Mouse (Mus musculus) layer of hippocampus, adult 8-10 months (tissue): ENCODE data around the gene C2cd2. TPM values are rescaled to one million over a fixed set of nuclear protein-coding genes. Genes with fewer than 3 reads are reported as not detected.
"Not testable (repeated sequence)": the region's sequence is repeated elsewhere in the genome, so short reads cannot be mapped to it uniquely, and the experiment has no call there.

ENCODE experiments used
- DNase-seq, 2 experiments: peaks; one replicate each; pipeline ENCODE4 v3.0.0; 2022; ENCODE audit warnings: low spot score in 2 of 2
- total RNA-seq, 4 experiments: library from RNA; stranded (reverse); gene quantifications; 2 replicates each; pipeline ENCODE4 v1.2.4; 2022

Gene C2cd2
- 10 to 100 TPM; 11.1 to 14.8 (median 12.2) TPM for total RNA-seq

DNA sequence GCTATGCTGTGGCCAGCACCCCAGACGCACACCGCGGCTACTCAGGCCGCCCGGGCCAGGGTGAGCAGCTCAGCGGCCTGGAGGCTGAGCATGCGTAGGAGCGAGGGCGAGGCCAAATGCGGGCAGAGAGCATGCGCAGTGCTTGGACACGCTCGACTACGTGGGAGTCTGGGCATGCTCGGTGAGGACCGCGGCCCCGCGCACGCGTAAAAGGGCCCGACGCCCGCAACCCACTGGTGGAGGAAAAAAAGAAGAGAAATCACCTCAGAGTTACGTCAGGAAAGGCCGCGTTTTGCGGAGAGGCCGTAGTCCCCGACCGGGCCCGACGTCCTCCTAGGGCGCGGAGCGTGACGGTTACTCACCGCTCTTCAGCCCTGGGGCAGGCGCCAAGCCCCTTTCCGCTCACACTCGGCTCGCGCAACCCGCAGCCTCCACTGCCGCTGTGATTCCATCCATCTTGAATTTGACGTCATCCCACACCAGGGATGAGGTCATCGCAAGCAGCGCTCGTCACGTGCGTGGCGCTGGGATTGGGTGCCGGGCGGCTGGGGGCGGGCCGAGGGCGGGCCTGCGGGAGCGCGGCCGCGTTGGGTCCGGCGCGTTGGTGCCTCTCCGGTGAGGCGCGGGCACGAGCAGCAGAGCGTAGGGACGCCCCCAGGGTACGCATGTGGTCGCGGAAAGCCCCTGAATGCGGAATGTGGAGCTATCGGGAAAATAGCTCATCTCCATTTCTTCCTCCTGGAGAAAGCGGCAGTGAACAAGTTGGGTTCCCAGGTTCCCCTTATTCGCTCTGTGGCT is at the start of gene C2cd2, which contains the start of gene Zbtb21:
C2cd2 (minus strand) TSS at position 448 of the 798 bp plus-strand sequence.
Zbtb21 (minus strand) TSS at position 472 of the 798 bp plus-strand sequence.
- DNase-seq = peak; percentile 96 to 98

DNA sequence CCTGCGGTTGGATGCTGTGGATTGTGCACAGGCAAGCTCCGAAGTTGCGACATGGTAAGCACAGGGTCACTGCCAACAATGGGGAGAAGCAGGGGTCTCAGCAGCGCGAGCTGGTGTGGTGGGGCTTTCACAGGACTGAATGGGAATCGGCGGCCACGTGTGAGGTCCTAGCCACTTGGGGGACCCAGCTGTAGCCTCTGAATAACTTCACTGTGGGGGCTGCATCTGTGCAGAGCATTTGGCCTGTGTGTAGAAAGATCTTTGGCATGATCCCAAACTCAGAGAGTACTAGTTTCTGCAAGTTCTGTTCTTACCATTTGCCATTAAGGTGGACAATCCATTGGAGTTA is 35.0 kb upstream of the C2cd2 start:
- DNase-seq = not testable (repeated sequence)

DNA sequence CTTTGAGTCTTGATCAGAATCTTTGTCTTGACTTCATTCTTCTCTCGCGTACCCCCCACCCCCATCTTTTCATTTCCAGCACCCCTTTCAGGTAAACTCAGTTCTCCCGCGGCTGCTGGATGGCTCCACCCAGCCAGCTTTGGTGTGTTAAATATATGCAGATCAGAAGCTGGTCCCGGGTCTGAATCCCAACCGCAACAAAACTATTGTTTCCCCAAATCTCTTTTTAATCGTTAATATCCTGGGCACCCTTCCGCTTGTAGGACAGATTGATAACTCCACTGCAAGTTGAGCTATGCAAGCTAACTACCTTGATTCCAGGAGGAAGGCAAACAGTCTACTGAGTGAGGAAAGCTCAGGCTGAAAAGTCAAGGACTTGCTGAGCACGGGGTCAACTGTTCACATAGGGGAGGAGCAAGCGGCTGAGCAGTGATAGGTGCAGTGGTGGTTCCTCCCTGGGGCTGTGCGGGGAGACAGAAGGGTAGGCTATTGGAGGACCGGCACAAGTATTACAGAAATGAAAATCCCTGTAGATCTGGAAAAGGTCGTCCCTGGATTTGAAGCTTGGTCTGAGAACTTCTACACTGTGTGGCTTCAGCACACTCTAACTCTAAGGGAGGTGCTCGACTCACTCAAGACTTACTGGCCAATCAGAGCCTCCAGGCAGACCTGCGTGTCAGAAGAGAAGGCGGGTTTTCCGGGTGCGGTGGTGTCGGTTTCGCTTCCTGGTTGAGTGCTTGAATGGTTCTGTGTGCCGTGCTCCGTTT is 34.4 kb upstream of the C2cd2 start, which contains the start of gene B230307C23Rik:
B230307C23Rik (plus strand) TSS at position 700 of the 767 bp plus-strand sequence.
- peak; percentile 85 to 88 for DNase-seq

DNA sequence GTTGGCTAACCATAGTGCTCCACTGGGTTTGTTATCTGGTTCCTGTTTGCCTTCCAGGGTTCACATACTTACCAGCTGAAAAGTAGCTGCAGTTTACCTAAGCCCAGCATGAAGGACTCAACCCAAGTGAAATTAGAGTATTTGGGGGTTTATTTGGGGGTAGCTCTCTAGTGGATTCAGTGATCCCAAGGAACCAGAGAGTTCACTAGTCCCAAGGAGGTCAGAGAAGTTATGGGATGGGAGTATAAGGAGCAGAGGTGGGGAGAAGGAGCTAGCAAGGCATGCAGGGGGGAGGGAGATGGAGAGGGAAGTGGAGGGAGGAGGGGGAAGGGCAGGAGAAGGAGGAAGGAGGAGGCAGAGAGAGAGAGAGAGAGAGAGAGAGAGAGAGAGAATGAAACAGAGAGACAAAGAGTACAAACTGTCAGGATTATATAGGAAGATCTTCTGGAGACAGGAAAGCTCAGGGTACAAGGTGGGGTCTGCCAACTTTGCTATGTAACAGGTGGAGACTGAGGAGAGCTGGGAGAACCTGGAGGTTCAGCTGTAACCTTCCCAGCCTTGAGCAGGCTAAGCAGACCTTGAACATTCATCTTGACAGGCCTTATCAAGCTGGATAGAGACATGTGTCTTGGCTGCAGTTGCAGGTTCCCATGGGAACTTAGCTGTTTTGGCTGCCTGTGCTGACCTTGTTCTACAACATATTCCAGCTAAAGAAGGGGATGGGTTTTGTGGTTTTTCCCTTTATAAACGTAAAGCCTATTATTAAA is 33.6 kb upstream of the C2cd2 start:
- DNase-seq = peak; percentile 8 to 10

DNA sequence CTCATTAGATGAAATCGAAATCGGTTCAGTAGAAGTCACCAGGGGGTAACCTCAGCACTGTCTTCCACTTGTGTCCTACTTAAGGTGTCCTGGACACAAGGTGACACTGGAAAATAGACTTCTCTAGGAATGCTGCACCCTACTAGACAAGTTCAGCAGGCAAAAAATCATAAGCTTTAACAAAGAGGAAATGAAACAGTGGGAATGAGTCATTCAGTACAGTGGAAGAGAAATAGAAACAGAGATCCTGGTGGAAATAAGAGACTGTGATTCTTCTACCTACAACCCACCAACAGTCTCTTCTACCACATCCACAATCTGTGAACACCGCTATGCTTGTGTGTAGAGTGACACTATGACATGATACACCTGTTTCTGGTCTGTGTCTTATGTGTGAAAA is 30.1 kb upstream of the C2cd2 start:
- DNase-seq = not testable (repeated sequence)

DNA sequence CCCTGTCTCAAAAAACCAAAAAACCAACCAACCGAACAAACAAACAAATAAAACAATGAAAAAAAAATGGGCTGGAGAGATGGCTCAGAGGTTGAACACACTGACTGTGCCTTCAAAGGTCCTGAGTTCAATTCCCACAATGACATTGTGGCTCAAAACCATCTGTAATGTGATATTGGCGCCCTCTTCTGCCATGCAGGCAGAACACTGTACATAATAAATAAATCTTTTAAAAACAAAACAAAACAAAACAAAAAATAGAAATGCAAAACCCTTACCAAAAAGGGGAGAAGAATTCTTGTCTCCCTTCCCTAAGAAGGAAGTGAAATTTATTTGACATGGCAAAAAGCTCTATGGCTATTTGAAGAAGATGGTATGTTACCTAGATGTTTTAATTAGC is 29.1 kb upstream of the C2cd2 start:
- no peak for DNase-seq

DNA sequence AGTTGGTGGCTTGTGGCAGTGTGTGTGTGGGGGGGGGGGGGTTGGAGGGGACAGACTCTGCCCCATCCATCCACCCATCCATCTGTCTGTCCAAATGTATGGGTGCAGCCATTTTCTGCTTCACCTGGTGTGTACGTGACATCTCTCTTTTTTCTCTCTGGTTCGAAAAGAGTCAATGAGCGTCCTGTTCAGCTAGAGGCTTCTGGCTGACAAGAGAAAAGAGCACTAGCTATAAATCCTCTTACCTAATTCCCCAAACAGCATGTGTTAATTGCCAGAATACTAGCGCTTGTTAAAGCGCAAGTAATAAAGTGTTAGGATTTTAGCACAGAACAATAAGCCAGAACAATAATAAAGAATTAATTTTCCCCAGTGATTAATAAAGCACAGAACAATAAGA is 22.2 kb upstream of the C2cd2 start:
- no peak for DNase-seq

DNA sequence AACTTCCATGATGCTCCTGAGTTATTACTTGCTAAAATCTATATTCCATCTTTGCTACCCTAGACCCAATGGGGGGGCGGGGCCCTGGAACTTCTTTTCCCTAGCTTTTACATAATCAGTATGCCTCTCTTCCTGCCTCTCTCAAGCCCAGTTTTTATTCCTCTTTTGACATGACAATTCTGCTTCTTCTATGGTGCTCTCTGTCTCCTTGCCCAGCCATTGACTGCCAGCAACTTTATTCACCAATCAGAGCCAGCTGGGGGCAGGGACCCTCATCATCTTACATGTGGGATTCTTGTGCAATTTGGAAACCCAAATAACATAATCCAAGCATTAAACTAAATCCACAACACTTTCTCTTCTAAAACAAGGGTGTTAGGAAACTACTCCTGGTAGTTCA is 19.0 kb upstream of the C2cd2 start:
- no peak for DNase-seq

DNA sequence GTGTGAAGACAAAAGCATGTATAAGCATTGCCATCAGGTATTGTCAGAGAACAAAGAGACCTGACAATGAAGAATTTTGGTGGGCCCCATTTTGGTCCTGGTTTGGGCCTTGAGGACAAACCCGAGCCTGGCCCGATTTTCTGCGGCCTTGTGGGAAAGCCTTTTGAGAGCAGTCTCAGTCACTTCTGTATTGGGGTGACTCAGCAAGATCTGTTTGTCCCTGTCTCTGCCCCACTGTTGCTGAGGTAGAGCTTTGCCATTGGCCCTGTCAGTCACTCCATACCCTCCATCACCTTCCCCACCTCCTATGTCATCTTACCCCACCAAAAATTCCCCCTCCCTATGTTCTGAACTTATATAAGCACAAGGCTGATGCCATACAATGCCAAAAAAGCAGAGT is 15.3 kb upstream of the C2cd2 start:
- DNase-seq = no peak

DNA sequence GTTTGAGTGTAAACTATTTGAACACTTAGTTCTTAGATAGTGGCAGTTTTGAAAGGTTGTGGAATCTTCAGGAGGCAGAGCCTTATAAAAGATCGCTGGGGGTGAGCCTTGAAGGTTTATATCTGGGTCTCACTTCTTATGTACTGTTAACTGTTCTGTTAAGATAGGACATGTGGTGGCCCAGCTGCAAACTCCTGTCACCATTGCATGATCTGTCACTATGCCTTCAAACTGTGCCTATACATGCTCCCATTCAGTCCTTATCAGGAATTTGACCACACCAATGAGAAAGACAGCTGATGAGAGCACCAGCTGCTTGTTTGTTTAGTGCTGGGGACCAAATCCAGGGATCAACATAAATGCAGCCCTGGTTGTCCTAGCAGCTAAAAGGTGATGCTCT is 14.9 kb upstream of the C2cd2 start:
- DNase-seq = no peak

DNA sequence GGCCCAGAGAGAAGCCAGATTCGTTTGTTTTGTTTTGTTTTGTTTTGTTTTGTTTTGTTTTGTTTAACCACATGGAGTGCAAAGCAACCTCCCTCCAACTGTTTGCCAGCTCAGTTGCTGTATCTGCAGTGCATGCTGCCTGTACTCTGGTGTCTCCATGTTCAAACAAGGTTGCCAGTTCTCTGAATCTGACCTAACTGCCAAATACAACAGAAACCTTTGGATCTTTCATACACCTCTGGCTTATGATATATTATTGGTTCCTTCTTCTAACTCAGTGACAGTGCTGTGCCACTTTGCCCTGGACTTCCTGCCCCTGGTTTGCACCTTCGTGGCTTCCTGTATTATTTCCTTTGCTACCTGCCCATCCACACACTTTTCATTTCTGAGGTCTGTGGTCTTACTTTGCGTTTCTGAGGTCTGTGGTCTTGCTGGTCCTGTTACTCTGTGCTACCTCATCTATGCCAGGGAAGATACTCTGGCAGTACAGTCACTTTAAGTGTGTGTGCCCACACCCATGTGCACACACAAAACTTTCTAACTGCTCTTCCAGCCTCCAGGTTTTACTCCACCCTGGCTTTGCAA is 1.6 kb upstream of the C2cd2 start:
- DNase-seq = no peak

DNA sequence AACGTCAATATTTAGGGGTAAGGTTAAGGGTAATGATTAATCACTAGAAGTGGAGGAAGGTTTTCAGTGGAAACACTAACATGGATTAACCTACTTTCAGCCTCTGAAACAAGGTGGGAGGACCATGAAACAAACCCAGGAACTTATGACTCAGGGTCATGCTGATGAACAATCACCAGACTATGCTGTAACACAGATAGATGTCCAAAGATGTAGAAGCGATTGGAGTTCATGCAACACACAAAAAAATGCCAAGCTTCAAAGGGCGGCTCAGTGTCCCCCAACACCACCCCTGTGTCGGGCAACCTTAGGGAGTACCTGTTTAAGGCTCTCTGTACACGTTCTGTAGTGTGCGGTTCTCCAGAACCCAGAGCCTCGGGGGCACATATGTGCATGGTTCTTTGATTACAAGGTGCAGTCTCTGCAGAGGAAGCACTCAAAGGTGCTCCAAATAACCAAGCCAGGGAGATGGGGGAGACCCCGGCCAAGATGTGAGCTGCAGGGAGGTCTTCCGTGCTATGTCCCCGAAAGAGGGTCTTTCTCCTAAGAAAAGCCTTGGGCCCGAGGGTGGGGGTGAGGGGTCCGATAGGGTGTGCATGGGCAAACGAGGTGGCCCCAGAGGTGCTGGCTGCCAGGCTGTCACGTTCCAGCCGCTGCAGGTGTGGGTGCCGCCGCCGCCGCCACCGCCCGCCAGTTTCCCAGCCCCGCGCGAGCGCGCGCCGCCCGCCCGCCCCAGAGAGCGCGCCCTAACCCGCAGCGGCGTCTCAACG is 832 bp downstream of the C2cd2 start:
- DNase-seq = peak; percentile 13 to 28

DNA sequence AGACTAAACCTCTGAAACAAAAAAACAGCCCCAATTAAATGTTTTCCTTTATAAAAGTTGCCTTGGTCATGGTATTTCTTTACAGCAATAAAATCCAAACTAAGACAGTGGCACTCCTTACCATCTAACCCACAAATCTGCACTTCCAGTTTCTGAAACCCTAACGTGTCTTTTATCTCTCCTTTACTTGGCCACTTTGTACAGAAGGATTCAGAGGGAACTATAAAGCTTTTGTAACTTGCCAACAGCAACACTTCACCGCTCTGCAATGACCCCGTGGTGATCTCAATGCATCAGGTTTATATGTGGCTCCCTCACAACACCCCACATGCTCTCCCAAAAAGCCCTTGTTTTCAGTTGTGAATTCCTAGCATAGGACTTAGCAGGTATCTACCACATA is 2.0 kb downstream of the C2cd2 start:
- no peak for DNase-seq

DNA sequence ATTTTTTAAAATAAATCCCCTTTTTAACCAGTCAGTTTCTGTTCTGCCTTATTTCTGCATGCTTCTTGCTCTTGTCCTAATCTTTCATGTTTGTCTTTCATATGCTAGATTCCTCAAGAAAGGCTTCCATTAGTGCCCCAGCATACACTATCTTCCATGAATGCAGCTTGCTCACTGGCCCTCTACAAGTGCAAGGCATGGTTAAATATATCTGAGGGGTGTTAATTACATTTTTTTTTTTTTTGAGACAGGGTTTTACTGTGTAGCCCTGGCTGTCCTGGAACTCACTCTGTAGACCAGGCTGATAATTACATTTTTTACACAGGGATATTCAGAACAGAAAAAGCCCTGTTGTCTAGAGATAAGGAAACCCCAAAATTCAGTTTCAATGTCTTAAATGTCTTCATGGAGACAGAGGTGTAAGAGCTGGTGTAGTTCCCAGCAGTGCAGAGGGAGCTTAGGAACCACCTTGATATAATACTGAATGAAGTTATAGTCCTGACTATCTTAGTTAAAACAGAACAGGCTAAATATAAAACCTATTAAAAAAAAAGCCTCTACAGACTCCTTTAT is 3.9 kb downstream of the C2cd2 start:
- no peak for DNase-seq

DNA sequence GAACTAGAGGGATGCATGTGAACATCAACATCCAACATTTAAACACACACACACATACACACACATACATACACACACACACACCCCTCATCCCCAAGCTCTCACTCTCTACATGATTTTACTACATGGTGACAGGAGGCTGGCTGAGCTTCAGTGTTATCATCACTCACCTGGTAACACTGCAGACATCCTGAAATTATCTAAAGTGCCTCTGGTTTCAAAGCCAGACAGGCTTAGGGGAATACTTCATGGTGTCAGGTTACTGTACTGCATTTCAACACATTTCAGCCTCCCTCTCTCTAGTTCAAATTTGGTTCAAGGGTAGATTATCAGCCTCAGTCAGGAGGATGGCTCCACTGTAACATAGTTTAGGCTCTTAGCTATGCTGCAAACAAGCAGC is 4.8 kb downstream of the C2cd2 start:
- no peak for DNase-seq

DNA sequence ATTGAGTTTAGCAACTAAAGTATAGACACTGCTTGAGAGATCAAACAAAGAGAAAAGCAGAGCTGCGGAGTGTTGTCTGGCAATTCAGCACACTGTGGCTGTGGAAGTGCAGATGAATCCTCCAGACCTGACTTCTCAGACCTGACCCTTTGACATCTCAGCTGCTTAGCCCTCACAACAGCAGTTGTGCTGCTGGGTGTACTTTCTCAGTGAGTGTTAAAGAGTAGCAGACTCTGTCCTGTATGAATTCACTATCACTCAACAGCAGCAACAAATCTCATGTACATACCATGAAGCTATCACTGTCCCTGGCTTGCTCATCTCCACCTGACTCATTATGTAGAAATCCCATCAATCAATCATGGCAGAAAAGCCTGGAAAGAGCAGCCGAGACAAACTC is 6.4 kb downstream of the C2cd2 start:
- DNase-seq = no peak

DNA sequence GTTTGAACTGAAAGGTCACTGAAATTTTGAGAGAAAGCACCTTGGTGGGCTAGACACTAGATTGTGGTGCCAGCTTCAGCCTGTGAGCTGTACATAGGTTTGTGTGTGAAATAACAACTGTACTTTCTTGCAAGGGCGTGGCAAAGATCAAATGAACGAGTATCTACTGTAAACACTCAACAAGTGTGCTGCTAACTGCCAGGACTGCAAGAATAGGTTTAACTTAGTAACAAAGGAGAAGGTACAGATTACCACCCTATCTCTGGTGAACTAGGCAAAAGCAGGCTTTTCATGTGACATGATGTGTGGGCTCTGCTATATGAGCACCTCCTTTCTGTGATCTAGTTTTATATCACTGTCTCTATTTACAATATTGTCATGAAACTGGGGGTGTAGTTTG is 9.1 kb downstream of the C2cd2 start:
- DNase-seq = no peak

DNA sequence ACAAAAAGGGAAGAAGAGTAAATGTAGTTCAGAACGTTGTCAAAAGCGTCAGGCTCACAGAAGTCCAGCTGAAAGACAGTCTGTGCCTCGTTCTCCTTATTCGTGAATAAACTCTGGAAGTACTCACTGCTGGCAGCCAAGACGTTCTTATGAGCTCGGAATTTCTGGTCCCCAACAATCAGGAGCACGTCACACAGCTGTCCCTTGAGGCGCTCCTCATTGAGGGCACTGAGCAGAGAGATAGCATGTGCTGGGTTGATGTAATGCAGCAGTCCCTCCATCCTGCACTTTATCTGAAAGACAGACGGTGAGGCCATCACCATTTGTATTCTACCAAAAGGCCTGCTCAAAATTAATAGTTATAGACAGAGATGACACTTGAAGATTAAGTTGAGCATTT is 9.6 kb downstream of the C2cd2 start:
- DNase-seq = no peak

DNA sequence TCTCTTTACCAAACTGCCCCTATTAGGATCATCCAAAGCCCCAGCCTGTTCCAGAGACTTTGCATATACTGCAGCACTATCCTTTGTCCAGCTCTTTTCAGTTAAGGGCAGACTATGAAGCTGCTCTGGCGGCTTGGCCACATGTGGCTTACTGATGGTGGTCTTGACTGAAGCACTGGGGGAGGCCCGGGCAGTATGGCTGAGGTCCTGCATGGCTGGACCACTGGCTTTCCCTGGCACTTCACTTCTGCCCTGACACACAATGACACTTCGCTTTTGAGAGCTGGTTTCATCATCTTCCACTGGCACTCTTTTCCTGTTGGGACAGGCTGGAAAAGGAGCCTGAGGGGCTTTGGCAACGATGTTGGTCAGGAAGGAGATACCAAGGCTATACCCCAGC is 10.0 kb downstream of the C2cd2 start:
- DNase-seq = no peak

DNA sequence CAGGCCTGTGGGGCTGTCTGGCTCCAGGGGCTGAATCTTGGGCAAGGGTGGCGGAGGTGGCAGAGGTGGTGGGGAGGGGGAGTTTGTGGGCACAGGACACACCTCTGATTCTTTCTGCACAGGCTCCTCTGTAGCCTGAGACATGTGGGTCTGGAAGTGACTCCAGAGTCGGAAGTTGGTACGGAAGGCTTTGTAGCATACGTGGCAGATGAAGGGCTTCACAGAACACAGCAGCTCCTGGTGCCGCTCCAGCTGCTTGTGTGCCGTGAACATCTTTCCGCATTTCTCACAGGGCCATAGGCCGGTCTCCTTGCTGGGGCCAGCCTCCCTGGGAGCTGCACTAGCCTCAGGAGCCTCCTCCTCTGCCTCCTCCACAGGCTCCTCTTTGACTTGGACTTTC is 12.3 kb downstream of the C2cd2 start:
- DNase-seq = no peak
